Mouse (Mus musculus) liver, embryonic 14.5 days (tissue): Measurements from ENCODE around the gene R3hdm1. TPM values are rescaled to one million over a fixed set of nuclear protein-coding genes. Genes with fewer than 3 reads are reported as not detected.
A peak's percentile ranks its signal among the peaks of the same experiment; 100 is the strongest.

Experiments
- ATAC-seq: fragments of 200-750 bp; cut with Nextera tagmentation; 2 replicates; pipeline ENCODE4 v1.8.0; 2017; ENCODE audit warnings: moderate number of reproducible peaks, mild to moderate bottlenecking, moderate library complexity; ENCODE audit not compliant: insufficient read depth
- DNase-seq, 3 experiments: peaks; one replicate each; pipeline ENCODE4 v3.0.0-alpha.2; 2012 to 2013; ENCODE audit warnings: low read depth in 3 of 3, low spot score in 3 of 3
- H3K27ac ChIP-seq: fragments of 300-500 bp; sonication (generic); 2 replicates; pipeline ENCODE4 v1.5.1; 2014; ENCODE audit warnings: moderate library complexity, mild to moderate bottlenecking, control low read depth, inconsistent platforms
- H3K27me3 ChIP-seq: fragments of 300-500 bp; sonication (generic); 2 replicates; pipeline ENCODE4 v1.6.1; 2014; ENCODE audit warnings: mild to moderate bottlenecking, low read length, moderate library complexity; ENCODE audit not compliant: control insufficient read depth, insufficient read depth
- H3K36me3 ChIP-seq: fragments of 300-500 bp; sonication (generic); replicated peaks from 2 replicates; pipeline ENCODE4 v1.6.1; 2014; ENCODE audit warnings: low read depth; ENCODE audit not compliant: control insufficient read depth, insufficient read depth
- H3K4me1 ChIP-seq, 2 experiments: fragments of 200-500 bp in 1 of 2; fragments of 300-500 bp in 1 of 2; sonication (generic) in 1 of 2; replicated peaks; 2 replicates each; pipeline ENCODE4 v1.6.1; 2012 to 2014; ENCODE audit warnings: antibody characterized with exemption in 1 of 2, inconsistent platforms in 1 of 2, low read length in 1 of 2; ENCODE audit not compliant: control insufficient read depth in 2 of 2, insufficient read depth in 2 of 2
- H3K4me2 ChIP-seq: fragments of 300-500 bp; sonication (generic); 2 replicates; pipeline ENCODE4 v1.6.1; 2014; ENCODE audit warnings: low read depth, mild to moderate bottlenecking, control low read depth, moderate library complexity
- H3K4me3 ChIP-seq, 2 experiments: fragments of 200-500 bp in 1 of 2; fragments of 300-500 bp in 1 of 2; sonication (generic) in 1 of 2; 2 replicates each; pipeline ENCODE4 v1.5.1; 2012 to 2014; ENCODE audit warnings: low read depth in 2 of 2, low read length in 2 of 2, mild to moderate bottlenecking in 2 of 2, control low read depth in 1 of 2, inconsistent platforms in 1 of 2, moderate library complexity in 1 of 2; ENCODE audit not compliant: insufficient read depth in 1 of 2
- H3K9ac ChIP-seq: fragments of 300-500 bp; sonication (generic); replicated peaks from 2 replicates; pipeline ENCODE4 v1.6.1; 2014; ENCODE audit warnings: mild to moderate bottlenecking, control low read depth, moderate library complexity
- H3K9me3 ChIP-seq: fragments of 300-500 bp; sonication (generic); 2 replicates; pipeline ENCODE4 v1.6.1; 2016; ENCODE audit warnings: low read length, mixed read lengths; ENCODE audit not compliant: control insufficient read depth
- CTCF ChIP-seq: IDR thresholded peaks from 2 replicates; pipeline ENCODE4 v1.5.1; 2016; ENCODE audit warnings: antibody characterized with exemption, low read depth, control low read depth
- EP300 ChIP-seq: IDR thresholded peaks from 2 replicates; pipeline ENCODE4 v1.6.1; 2016; ENCODE audit warnings: antibody characterized with exemption, low read depth
- WGBS: fragments of 180-500 bp; shearing (Covaris S2); extraction: QIAGEN DNeasy Blood & Tissue Kit; methylation state at CpG from one replicate; pipeline ENCODE4 v1.1.7; 2014; ENCODE audit not compliant: insufficient replicate concordance; 5-methylcytosine and 5-hydroxymethylcytosine counted together
- polyA plus RNA-seq, 2 experiments: library from polyadenylated mRNA; depleted of rRNA in 1 of 2; stranded (reverse) in 1 of 2; unstranded in 1 of 2; fragments of >200 nt; fragmentation: Nextera tagmentation in 1 of 2; extraction: Ambion mirVana in 1 of 2; gene quantifications; 2 replicates each; pipeline versions ENCODE4 v1.2.1 to v1.2.3; 2012 to 2014

The R3hdm1 gene
- polyA plus RNA-seq, 2 experiments, result 20.3 to 32.6 TPM

- Histone ChIP-seq H3K9ac (no peak overlapping the region), H3K27ac (no peak overlapping the region), H3K4me1 (peaks cover 0 to 7% of the 10 kb centered on the region in 2 experiments; a peak in 2 of 4 replicates), H3K9me3 (no peaks in the 10 kb centered on the region), H3K4me2 (no peak overlapping the region), H3K36me3 (no peaks in the 10 kb centered on the region), H3K27me3 (no peaks in the 10 kb centered on the region), H3K4me3 (no peak overlapping the region)
- 8% methylated on average over 1 of the region's 1 CpGs for WGBS
- TF ChIP-seq EP300, result no peak
- TF ChIP-seq CTCF, result no peak
- no peak for DNase-seq
- ATAC-seq, result no peak
These were observed 40.9 kb upstream of the R3hdm1 start for GRCm38 (mm10) chr1:128062167-128062566.

- no peak for DNase-seq
- H3K4me3 ChIP-seq, result no peak overlapping the region
- H3K4me2 ChIP-seq, result no peak overlapping the region
- no peaks in the 10 kb centered on the region for H3K27me3 ChIP-seq
- no peaks in the 10 kb centered on the region for H3K9me3 ChIP-seq
- no peak overlapping the region for H3K9ac ChIP-seq
- WGBS, result 96% methylated on average over 6 of the region's 6 CpGs
- no peak for TF ChIP-seq EP300
- TF ChIP-seq CTCF, result no peak
- H3K36me3 ChIP-seq, result no peaks in the 10 kb centered on the region
- H3K27ac ChIP-seq, result no peak overlapping the region
- peaks cover 0 to 19% of the 10 kb centered on the region in 2 experiments; a peak in 2 of 4 replicates for H3K4me1 ChIP-seq
- no peak for ATAC-seq
These were observed 38.4 kb upstream of the R3hdm1 start for GRCm38 (mm10) chr1:128064716-128065115.

GRCm38 (mm10) chr1:128068945-128069397 lies 34.1 kb upstream of the R3hdm1 start:
- no peaks in the 10 kb centered on the region for H3K36me3 ChIP-seq
- TF ChIP-seq CTCF (no peak), EP300 (0 out of 2 replicates have a peak, but pooled peaks have one; percentile 34)
- no peak overlapping the region for H3K4me3 ChIP-seq
- no peak overlapping the region for H3K9ac ChIP-seq
- H3K27me3 ChIP-seq, result no peaks in the 10 kb centered on the region
- no peak overlapping the region for H3K4me2 ChIP-seq
- H3K4me1 ChIP-seq, result peaks cover 0 to 13% of the 10 kb centered on the region in 2 experiments; a peak in 2 of 4 replicates
- peak in 2 of 3 experiments; percentile 19 to 51 for DNase-seq
- 36% methylated on average over 2 of the region's 2 CpGs for WGBS
- H3K9me3 ChIP-seq, result no peaks in the 10 kb centered on the region
- ATAC-seq, result peak; percentile 86
- no peak overlapping the region; the same call in 1 of the 2 replicates for H3K27ac ChIP-seq

DNA sequence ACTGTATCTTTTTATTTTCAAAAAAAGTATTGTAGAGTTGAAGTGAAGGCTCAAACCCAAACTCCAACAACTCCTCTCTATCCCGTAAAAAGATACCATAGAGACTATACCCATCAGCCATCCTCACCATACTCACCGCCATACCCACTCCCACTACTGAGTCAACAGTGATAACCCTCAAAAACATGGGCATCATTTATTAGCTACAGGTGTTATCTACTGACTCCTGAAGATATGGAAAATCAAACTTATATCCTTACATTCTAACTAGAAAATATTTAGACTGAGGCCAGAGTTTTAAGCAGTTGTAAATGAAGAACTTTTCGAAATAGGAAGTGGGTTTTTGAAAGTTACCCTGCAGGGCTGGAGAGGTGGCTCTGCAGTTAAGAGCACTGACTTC lies 33.1 kb upstream of the R3hdm1 start:
- peaks cover 0 to 13% of the 10 kb centered on the region in 2 experiments; a peak in 2 of 4 replicates for H3K4me1 ChIP-seq
- no peaks in the 10 kb centered on the region for H3K9me3 ChIP-seq
- no peak for TF ChIP-seq EP300
- TF ChIP-seq CTCF, result no peak
- WGBS, result 69% methylated on average over 3 of the region's 3 CpGs
- H3K4me2 ChIP-seq, result no peak overlapping the region
- no peak overlapping the region for H3K9ac ChIP-seq
- no peaks in the 10 kb centered on the region for H3K36me3 ChIP-seq
- ATAC-seq (no peak), DNase-seq (no peak)
- no peak overlapping the region for H3K4me3 ChIP-seq
- no peaks in the 10 kb centered on the region for H3K27me3 ChIP-seq
- no peak overlapping the region for H3K27ac ChIP-seq

DNA sequence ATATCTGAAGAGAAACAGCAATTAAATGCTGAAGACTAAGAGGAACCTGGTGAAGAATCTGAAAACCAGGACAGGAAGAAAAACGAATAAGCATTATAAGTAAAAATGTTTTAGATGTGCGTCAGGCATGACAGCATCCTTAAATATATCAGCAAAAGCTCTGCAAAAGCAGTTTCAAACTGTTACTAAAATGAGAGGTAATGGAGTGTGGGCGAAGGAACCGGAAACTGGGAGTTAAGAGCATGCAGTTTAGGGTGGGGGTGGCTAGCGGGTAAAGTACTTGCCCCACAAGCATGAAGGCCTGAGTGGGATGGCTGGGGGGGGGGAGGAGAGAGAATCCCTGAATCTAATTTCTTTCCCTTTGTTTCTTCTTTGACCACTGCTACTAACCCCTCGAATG lies 30.1 kb upstream of the R3hdm1 start:
- H3K27ac ChIP-seq, result no peak overlapping the region
- H3K27me3 ChIP-seq, result no peaks in the 10 kb centered on the region
- no peaks in the 10 kb centered on the region for H3K36me3 ChIP-seq
- no peak overlapping the region for H3K4me3 ChIP-seq
- H3K4me2 ChIP-seq, result no peak overlapping the region
- no peak for TF ChIP-seq CTCF
- TF ChIP-seq EP300, result no peak
- 87% methylated on average over 6 of the region's 6 CpGs for WGBS
- DNase-seq, result no peak
- no peaks in the 10 kb centered on the region for H3K9me3 ChIP-seq
- no peak for ATAC-seq
- H3K4me1 ChIP-seq, result peaks cover 0 to 13% of the 10 kb centered on the region in 2 experiments; a peak in 2 of 4 replicates
- H3K9ac ChIP-seq, result no peak overlapping the region
